In the genomic region with DNA sequence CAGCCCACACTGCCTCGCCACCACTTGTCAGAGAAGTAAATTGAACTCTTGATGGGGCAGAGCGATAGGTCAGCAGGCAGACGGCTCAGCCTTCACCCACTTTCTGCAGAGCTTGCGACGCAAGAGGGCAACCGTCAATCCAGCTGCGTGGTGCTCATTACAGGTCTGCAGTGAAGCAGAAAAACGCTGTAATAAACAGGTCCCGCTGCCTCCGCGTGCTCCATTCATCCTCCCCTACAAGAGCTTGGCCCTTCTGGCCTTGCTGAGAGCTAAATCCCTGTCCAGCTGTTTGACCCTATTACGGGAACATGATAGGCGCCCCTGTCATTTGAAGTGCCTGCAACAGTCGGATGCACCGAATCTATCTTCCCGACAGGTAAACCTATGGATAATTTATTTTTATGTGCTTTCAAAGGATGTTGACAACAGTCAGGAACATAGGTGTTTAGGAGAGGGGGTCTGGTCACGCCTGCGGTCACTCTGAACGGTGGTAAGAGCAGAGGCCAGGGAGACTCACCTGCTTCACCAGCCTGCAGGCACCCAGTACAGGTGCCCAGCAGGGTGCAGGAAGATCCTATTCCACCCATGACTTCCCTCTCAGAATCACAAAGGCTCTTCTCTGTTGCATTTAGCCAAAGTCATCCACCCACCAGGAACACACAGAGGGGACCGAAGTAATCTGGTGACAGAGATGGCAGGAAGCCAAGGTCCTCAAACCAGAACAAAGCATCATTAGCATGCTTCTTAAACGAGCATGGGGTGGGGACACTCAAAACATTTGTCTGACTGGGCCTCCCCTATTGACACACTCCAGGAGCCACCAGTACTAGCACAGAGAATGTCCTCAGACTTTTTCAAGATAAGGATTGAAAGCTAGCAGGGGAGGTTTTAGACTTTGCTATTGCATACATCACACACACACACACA, we compare ENCODE assay signal across 11 mouse cellular contexts.
DNase-seq lines count a peak whose midpoint lies in the region; ATAC-seq lines count a peak whose summit lies in the region.
"Had no signal": no experiment of that assay in that cellular context is flagged by ENCODE, and none has a peak within 500 bp of the region (broad histone marks: within the 10 kb centered on the region; RNA-seq: fewer than 3 reads in every experiment).

No protein-coding gene starts in this region.

- H3K36me3 ChIP-seq in kidney, embryonic 15.5 days: no peaks in the 10 kb centered on the region
- H3K36me3 ChIP-seq in limb, embryonic 11.5 days (ENCODE audit: control insufficient read depth, insufficient read depth, low read length): no peaks in the 10 kb centered on the region

- no peak overlapping the region for H3K4me2 ChIP-seq in kidney, embryonic 15.5 days
- H3K4me2 ChIP-seq in limb, embryonic 11.5 days (ENCODE audit: low read depth, severe bottlenecking): no peak overlapping the region

- WGBS in kidney, embryonic 15.5 days: 33% methylated on average over 21 of the region's 21 CpGs
- WGBS in limb, embryonic 11.5 days: 47% methylated on average over 21 of the region's 21 CpGs

- peak overlapping the region; percentile 37; the same call in 1 of the 2 replicates for H3K27ac ChIP-seq in kidney, embryonic 15.5 days
- no peak overlapping the region for H3K27ac ChIP-seq in limb, embryonic 11.5 days (replicated peaks; ENCODE audit: low read depth, low read length)

- H3K27me3 ChIP-seq in kidney, embryonic 15.5 days: peaks cover 33% of the 10 kb centered on the region
- H3K27me3 ChIP-seq in limb, embryonic 11.5 days (ENCODE audit: control insufficient read depth, insufficient read depth, low read length): no peaks in the 10 kb centered on the region

- no peak overlapping the region for H3K9ac ChIP-seq in kidney, embryonic 15.5 days
- no peak overlapping the region for H3K9ac ChIP-seq in limb, embryonic 11.5 days (ENCODE audit: low read length)

- ATAC-seq in kidney, embryonic 15.5 days (replicated peaks; ENCODE audit: low FRiP score): peak; percentile 86
- no peak for ATAC-seq in limb, embryonic 11.5 days (ENCODE audit: insufficient number of reproducible peaks, low FRiP score, low TSS enrichment, low read depth)

- H3K4me3 ChIP-seq in kidney, embryonic 15.5 days (replicated peaks): no peak overlapping the region
- H3K4me3 ChIP-seq in limb, embryonic 11.5 days (ENCODE audit: low read depth, low read length): no peak overlapping the region

- DNase-seq in kidney, postnatal 14 days: no peak
- peak; percentile 69 for DNase-seq in R1 (ENCODE audit: low read depth, low spot score)
- DNase-seq in embryo, embryonic 10 days (ENCODE audit: low spot score): peak; percentile 26
- DNase-seq in limb, embryonic 11.5 days (ENCODE audit: low spot score): peak; percentile 59
- DNase-seq in urinary bladder, adult 2 months (ENCODE audit: low spot score): no peak
- no peak for DNase-seq in layer of hippocampus, adult 9-10 months (ENCODE audit: low spot score)
- DNase-seq: adrenal gland, postnatal 25 days; cerebellum, adult 2 months; gastrocnemius, postnatal 36 days; thymus, postnatal 36 days had no signal

- H3K9me3 ChIP-seq in kidney, embryonic 15.5 days (replicated peaks): no peaks in the 10 kb centered on the region
- no peaks in the 10 kb centered on the region for H3K9me3 ChIP-seq in limb, embryonic 11.5 days (ENCODE audit: control insufficient read depth, low read length)

- peaks cover 32% of the 10 kb centered on the region for H3K4me1 ChIP-seq in kidney, embryonic 15.5 days
- peaks cover 3% of the 10 kb centered on the region for H3K4me1 ChIP-seq in limb, embryonic 11.5 days (ENCODE audit: control insufficient read depth, insufficient read depth, low read length)

Comparison
In these comparisons a context has a peak if more than half of its experiments do, and no peak if none do; other contexts are left out.
1. DNase-seq: peak in R1 (single experiment), embryo, embryonic 10 days (single experiment) and limb, embryonic 11.5 days (single experiment); none in kidney, postnatal 14 days (single experiment), urinary bladder, adult 2 months (single experiment) and layer of hippocampus, adult 9-10 months (single experiment).